Mouse (Mus musculus) left cerebral cortex, postnatal 25 days (tissue): ENCODE measurements around the gene Pnma1. TPM values are rescaled to one million over a fixed set of nuclear protein-coding genes. Genes with fewer than 3 reads are reported as not detected.
A peak's percentile ranks its signal among the peaks of the same experiment; 100 is the strongest.
"Not testable (repeated sequence)": the region's sequence is repeated elsewhere in the genome, so short reads cannot be mapped to it uniquely, and the experiment has no call there.

Experiments
- DNase-seq, 2 experiments: peaks; one replicate each; pipeline ENCODE4 v3.0.0; 2022; ENCODE audit warnings: low spot score in 2 of 2, mixed read lengths in 1 of 2
- intact Hi-C: fragments of 180-260 bp; cut with DNase I; formaldehyde crosslinking; loops from one replicate; pipeline ENCODE4 v1.15.1; 2025
- total RNA-seq, 2 experiments: library from RNA; stranded (reverse); gene quantifications; 2 replicates each; pipeline ENCODE4 v1.2.3; 2021

Gene Pnma1
- total RNA-seq, 2 experiments from 2014 or later = 4.9 to 5.2 TPM

GRCm38 (mm10) chr12:84119584-84119983 lies 28.7 kb downstream of the Pnma1 start:
- intact Hi-C loops = no loop called here
- DNase-seq = no peak

DNA sequence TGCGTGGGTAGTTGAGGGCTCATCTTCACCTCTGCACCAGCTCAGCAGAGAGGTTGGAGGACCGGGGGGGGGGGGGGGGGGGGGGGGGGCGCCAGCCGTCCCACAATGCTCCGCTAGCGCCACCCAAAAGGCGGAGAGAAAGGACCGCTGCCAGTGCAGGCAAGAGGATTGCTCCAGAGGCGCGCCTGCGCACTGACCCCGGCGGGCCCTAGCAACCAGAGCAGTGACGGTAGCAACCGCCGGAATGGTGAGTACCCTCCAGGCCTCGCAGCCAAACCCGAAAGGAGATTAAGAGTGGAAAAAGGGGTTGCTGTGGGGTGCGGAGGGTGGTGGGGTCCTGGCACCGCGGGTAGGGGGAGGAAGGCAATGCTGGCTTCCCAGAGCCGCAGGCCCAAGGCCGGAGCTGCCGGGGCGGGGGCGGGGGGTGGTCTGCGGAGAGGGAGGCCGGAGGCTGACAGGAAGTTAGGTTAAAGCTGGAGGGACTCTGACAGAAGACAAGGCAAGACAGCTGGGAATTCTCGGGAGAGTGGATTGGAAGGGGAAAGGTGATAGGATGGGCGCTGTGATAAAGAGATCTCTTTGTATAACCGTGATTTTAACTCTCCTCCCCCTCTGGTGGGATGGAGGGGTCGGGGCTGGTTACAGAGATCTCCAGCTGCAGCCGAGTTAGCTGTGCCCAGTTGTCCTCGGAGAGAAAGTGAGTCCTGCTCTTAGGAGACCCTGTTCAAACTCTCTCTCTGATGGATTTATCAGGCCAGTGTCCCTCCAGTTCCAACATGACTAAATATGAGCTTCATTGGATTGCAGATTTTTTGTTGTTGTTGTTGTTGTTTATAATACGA lies 33.9 kb downstream of the Pnma1 start, which contains the start of gene Dnal1:
TSS of gene Dnal1 (plus strand) at position 214 of the 842 bp plus-strand sequence.
- DNase-seq = peak; percentile 86 to 90
- intact Hi-C loops = no loop called here

- DNase-seq = no peak
- intact Hi-C loops = no loop called here
Observed at GRCm38 (mm10) chr12:84113676-84114075, 34.6 kb downstream of the Pnma1 start.

- intact Hi-C loops = no loop called here
- no peak for DNase-seq
Observed at GRCm38 (mm10) chr12:84110814-84111213, 37.5 kb downstream of the Pnma1 start.

DNA sequence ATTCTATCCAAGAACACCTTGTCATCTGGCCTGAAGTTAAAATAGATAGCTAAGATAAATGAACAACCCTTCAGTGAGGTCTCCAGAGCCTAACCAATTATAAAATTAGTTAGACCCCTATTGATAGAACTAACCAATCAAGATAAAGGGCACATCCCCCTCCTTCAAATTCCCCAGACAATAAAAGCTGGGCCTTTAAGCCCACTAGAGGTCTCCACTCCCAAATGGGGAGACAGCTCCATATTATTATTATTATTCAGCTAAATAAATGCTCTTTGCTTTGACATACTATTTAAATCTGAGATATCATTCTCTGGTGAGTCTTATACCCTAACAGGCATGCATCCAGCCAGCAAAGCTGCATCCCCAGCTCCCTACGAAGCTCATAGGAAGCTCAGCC lies 38.4 kb downstream of the Pnma1 start:
- no peak for DNase-seq
- intact Hi-C loops = no loop called here

- intact Hi-C loops = no loop called here
- no peak for DNase-seq
Observed at GRCm38 (mm10) chr12:84107692-84108091, 40.6 kb downstream of the Pnma1 start.

GRCm38 (mm10) chr12:84107012-84107411 lies 41.3 kb downstream of the Pnma1 start:
- no peak for DNase-seq
- intact Hi-C loops = no loop called here

DNA sequence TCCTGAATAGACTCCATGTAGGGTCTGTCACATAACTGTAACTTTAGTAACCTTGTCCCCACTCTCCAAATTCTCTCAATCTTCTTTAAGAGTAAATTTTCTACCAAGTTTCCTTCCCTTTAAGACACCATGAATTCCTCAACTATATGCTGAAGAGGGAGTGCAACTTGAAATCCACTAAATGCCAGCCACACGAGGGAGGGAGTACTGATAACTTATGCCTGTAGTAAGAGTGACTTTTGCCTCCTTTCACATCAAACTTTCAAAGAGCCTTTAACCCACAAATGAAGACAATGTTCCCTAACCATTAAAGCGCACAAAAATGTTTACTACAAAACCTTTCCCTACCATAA lies 46.8 kb downstream of the Pnma1 start:
- intact Hi-C loops = no loop called here
- DNase-seq = no peak

GRCm38 (mm10) chr12:84100604-84101492 lies 47.4 kb downstream of the Pnma1 start, which contains the start of gene Acot6:
Acot6 (plus strand) TSS chr12:84100654.
- DNase-seq = peak; percentile 48 to 57
- intact Hi-C loops = not testable (repeated sequence)

DNA sequence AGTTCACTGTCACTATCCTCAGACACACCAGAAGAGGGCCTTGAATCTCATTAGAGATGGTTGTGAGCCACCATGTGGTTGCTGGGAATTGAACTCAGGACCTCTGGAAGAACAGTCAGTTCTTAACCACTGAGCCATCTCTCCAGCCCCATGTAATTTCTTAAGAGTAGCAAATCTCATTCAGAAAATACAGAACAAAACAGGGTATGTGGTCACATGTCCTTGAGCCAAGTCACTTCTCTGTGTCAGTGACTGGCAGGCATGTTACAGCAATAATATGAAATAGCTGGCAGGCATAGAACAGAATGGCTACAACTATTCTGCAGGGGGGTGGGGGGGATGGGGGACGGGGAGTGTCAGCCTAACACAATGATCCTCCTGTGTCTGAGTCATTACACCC lies 48.2 kb downstream of the Pnma1 start:
- no peak for DNase-seq
- intact Hi-C loops = no loop called here

GRCm38 (mm10) chr12:84099605-84100004 lies 48.7 kb downstream of the Pnma1 start:
- intact Hi-C loops = no loop called here
- DNase-seq = no peak

Other genes with a start within 250 kb of the Pnma1 start
- 10 to 100 TPM; 68.3 to 74.5 TPM for gene Numb, start 226.6 kb downstream of the Pnma1 start, total RNA-seq
- gene Riox1, start 197.9 kb downstream of the Pnma1 start, total RNA-seq = 10 to 100 TPM; 16.6 to 19.0 TPM
- gene Heatr4, start 163.6 kb downstream of the Pnma1 start, total RNA-seq = not detected
- gene Acot2, start 160.6 kb downstream of the Pnma1 start, total RNA-seq = 10 to 100 TPM in 1 of 2 experiments, 1 to 10 TPM in 1; 9.5 to 12.5 TPM
- 10 to 100 TPM; 10.3 to 13.8 TPM for gene Acot1, start 139.0 kb downstream of the Pnma1 start, total RNA-seq
- 1 to 10 TPM; 2.4 to 3.7 TPM for gene Acot4, start 110.1 kb downstream of the Pnma1 start, total RNA-seq
- gene Gm49366, start 109.6 kb downstream of the Pnma1 start, total RNA-seq = not detected
- 1 to 10 TPM; 1.5 to 3.0 TPM for gene Acot3, start 96.3 kb downstream of the Pnma1 start, total RNA-seq
- gene Acot5, start 79.2 kb downstream of the Pnma1 start, total RNA-seq = 1 to 10 TPM; 5.1 to 7.0 TPM
- gene Acot6, start 47.8 kb downstream of the Pnma1 start, total RNA-seq = 1 to 10 TPM; 3.7 to 3.9 TPM
- 100 to 1,000 TPM; 104 to 108 TPM for gene Dnal1, start 34.1 kb downstream of the Pnma1 start, total RNA-seq
- 10 to 100 TPM; 15.0 to 15.7 TPM for gene Elmsan1, start 70.4 kb upstream of the Pnma1 start, total RNA-seq
- gene Ptgr2, start 136.7 kb upstream of the Pnma1 start, total RNA-seq = 10 to 100 TPM; 28.3 to 39.1 TPM
- gene Zfp410, start 168.4 kb upstream of the Pnma1 start, total RNA-seq = 10 to 100 TPM; 37.8 to 38.7 TPM
- 10 to 100 TPM; 22.2 to 23.1 TPM for gene Coq6, start 213.2 kb upstream of the Pnma1 start, total RNA-seq
- 10 to 100 TPM; 11.3 to 11.6 TPM for gene Fam161b, start 213.3 kb upstream of the Pnma1 start, total RNA-seq